Mouse (Mus musculus) embryo, embryonic 11.5 days (tissue): ENCODE results near the gene Cadm2.

Experiments
- DNase-seq: peaks from one replicate; pipeline ENCODE4 v3.0.0-alpha.2; 2012; ENCODE audit warnings: low read depth, low spot score

Cadm2 gene

DNA sequence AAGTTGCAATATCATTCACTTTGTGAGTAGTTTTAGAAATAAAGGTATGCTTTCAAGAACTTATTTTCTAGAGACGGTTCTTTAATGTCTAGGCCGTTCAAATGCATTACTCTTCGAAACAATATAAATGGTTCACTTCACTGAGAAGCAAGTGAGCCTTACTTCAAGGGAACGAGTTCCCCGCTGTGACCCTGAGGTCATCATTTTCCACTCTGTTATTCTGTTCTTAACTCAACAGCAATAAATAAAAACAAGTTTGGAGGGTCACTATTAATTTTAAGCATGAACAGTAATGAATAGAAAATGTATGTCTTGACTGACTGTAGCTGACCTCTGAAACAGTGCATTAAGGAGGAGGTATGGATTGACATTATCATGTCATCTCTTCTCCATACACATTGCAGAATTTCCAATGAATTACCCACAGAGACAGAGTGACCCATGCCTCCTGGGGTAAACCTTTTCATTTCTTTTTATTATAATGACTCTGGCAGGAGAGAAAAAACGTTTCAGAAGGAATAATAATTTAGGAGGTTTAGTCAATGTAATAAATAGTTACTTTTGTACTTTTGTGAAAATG lies 458.4 kb downstream of the Cadm2 start:
- peak; percentile 11 for DNase-seq

- DNase-seq = no peak
Measured at GRCm38 (mm10) chr16:67124811-67125210, 495.9 kb downstream of the Cadm2 start.

GRCm38 (mm10) chr16:67122532-67122931 lies 498.2 kb downstream of the Cadm2 start:
- no peak for DNase-seq

DNA sequence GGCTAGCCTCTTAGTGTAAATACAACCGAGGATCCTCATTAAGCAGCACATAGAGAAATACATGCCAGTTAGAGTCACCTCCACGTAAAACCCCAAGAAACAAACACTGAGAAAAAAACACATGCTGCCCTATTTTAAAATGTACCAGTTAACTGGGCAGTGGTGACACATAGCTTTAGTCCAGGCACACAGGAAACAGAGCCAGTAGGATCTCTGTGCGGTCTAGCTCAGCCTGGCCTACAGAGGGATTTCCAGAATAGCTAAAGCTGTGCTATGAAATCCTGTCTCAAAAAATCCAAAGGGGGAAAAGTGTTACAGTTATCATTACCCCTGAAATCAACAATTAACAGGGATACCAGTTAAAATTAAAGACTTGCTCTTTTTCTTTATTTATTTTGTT lies 498.9 kb downstream of the Cadm2 start:
- DNase-seq = no peak

- DNase-seq = no peak
Measured at GRCm38 (mm10) chr16:67106478-67107061, 514.1 kb downstream of the Cadm2 start.

DNA sequence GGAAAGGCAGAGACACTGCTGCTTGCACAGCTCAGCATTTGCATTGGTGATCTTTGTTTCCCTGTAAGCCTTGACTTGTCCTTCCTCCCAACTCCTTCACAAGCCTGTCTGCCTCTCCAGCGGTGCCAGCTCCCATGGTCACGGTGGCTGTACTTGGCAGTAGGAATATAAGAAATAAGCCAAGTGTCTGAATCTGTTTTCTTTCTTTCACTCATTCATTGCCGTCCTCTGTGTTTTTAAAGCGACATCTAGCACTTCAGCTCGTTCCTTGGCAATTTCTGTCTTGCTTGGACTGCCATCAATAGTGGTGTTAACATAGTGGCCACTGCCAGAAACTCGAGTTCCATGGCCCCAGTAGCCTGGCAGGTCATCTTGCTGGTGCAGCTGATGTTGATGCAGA lies 524.0 kb downstream of the Cadm2 start:
- DNase-seq = no peak

GRCm38 (mm10) chr16:67095916-67096315 lies 524.8 kb downstream of the Cadm2 start:
- no peak for DNase-seq

DNA sequence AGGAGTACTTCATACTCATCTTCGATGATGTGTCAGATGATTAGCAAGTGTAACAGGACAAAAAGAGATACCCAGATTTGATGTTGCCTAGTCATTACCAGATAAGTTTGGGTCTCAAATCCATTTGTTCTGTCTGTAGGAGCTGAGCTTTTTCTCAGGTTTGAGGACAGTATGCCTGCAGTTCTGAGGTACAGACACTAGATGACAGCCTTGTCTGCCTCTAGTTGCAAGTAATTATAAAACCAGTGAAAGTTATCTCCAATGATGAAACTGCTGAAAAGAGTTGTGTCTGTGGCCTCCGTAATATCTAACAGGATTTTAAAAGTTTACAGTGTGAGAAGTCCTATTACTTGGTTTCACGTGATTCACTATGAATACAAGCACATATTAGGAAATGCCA lies 531.0 kb downstream of the Cadm2 start:
- peak; percentile 13 for DNase-seq

GRCm38 (mm10) chr16:67079318-67079717 lies 541.4 kb downstream of the Cadm2 start:
- DNase-seq = no peak

GRCm38 (mm10) chr16:67076169-67076895 lies 544.4 kb downstream of the Cadm2 start:
- no peak for DNase-seq

- DNase-seq = no peak
Measured at GRCm38 (mm10) chr16:67068461-67068860, 552.2 kb downstream of the Cadm2 start.

- DNase-seq = no peak
Measured at GRCm38 (mm10) chr16:67030918-67031317, 589.8 kb downstream of the Cadm2 start.

DNA sequence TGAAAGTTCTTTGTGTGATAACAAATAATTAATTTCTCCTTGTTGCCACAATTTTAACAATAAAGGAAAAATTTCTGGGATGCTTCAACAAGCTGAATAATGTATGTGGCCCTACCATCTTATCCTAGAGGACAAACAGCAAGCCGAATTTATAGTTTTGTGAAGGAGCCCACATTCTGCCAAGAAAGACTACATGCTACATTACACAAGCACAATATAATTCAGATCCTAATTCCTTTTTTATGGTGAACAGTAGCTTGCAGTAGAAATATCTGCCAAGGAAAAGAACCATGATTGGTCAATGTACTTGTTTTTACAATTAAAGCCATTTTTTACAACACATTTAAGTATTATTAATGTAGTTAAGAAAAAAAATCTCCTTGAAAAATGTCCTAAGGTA lies 600.9 kb downstream of the Cadm2 start:
- no peak for DNase-seq

GRCm38 (mm10) chr16:67017710-67018109 lies 603.0 kb downstream of the Cadm2 start:
- DNase-seq = no peak

DNA sequence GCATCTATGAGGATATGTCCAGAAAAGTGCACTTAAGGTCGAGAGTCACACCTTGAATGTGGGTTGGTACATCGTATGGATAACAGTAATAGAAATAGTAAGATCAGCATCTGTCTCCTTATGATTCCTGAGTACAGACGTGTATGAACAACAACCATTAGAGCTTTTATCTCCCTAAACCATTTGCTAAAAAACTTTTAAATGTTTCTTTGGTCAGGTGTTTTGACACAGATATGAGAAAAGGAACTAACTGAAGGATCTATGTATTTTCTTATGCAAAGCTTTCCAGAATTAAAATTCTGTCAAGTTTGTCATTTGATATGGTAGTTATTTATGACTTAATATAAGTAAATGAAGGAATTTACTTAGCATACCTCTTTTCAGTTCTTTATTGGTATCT lies 617.5 kb downstream of the Cadm2 start:
- DNase-seq = no peak

DNA sequence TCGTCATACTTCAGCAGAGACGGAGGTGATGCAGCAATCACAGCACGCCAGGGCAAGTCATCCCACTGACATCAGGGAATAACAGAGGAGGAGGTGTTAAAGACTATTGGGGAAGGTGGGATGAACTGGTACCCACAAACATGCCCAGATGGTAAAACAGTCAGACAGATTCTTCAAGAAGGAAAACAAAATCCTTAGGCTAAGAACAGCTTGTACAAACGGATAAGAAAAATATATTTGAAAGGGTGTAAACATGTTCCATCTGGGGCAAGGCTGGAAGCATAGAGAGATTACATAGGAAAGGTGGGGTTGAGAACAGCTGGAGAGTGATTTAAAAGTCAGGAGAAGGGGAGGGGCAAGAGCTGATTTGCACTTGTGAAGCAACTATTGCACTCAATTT lies 619.0 kb downstream of the Cadm2 start:
- no peak for DNase-seq

- no peak for DNase-seq
Measured at GRCm38 (mm10) chr16:66997461-66997860, 623.2 kb downstream of the Cadm2 start.

GRCm38 (mm10) chr16:66987741-66988140 lies 633.0 kb downstream of the Cadm2 start:
- no peak for DNase-seq

GRCm38 (mm10) chr16:66986879-66987278 lies 633.8 kb downstream of the Cadm2 start:
- DNase-seq = no peak

DNA sequence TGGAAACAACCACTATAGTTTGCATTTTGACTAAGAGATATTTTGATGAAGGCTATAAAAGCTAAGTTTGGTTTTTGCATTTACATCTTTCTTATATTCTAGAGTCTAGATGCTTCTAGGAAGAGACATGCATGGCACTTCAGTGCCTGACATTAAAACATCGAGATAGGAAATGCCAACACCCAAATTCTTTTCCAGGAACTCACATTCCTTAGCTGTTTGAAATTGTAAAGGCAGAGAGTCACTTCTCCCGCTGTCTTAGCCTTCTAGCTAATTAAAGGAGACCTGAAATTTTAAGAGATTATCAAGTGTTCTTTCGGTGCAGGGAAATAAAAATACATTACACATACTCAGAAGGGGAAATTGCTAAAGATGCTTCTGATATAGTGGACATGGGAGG lies 649.8 kb downstream of the Cadm2 start:
- no peak for DNase-seq

GRCm38 (mm10) chr16:66969520-66970144 lies 651.1 kb downstream of the Cadm2 start:
- DNase-seq = no peak

DNA sequence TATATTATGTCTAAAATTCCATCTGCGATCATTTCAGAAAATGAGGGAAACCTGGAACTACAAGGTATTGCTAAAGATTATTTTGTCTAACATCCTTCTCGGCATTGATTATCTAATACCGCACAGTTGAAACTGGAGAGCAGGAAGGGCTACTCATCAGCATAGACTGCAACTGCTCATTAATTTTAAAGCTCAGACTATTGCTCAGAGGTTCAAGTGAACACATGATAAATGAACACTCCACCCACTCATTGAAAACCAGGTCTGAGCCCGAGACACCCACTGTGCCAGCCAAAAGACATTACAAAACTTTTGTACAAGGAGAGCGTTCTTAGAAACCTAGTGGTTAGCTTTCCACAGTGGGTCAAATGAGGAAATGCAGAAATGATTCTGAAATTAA lies 652.4 kb downstream of the Cadm2 start:
- DNase-seq = no peak

DNA sequence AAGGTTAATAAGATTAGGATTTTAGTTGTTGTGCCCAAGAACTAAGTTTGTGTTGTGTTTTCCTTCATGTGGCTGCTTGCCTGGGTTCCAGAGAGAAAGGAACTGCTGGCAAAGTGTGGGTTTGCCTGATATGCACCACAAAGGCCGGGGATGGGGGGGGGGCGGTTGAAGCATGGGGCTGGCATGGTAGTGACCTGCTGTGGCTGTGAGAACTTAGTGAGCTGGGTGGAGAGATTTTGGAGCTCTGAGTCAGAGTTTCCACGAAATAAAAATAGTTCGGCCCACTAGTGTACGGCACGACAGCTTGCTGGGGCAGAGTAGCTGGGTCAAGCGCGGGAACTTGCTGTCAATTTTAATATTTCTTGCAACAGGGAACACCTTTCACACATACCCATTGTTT lies 653.0 kb downstream of the Cadm2 start:
- no peak for DNase-seq
